Mouse (Mus musculus) heart, postnatal 14 days (tissue): ENCODE measurements around the gene Col6a5. TPM values are rescaled to one million over a fixed set of nuclear protein-coding genes. Genes with fewer than 3 reads are reported as not detected.

Experiments used
- DNase-seq, 2 experiments: peaks; one replicate each; pipeline ENCODE4 v3.0.0; 2021 to 2022
- intact Hi-C: fragments of 180-260 bp; cut with DNase I; formaldehyde crosslinking; loops from one replicate; pipeline ENCODE4 v1.15.1; 2025
- total RNA-seq, 2 experiments: library from RNA; stranded (reverse); gene quantifications; 2 replicates each; pipeline ENCODE4 v1.2.3; 2021

The Col6a5 gene
- total RNA-seq, 2 experiments from 2014 or later: 0.98 to 1.0 TPM

DNA sequence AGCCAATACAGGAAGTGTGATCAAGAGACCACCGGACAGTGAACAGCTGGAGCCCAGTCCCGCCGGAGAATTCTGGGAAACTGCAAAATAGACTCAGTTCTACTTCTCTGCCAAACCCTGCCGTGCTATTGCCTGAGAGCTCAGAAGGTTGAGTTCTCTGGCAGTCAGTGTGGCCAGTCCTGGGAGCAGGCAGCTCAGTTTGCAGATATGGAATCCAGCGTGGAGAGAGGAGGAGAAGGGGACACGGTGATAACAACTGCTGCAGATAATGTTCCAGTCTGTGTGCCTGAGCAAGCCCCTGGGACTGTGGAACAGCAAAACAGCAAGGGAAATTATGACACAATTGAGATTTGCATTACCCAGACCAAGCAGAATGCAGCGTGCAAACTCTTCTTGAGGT, 124.9 kb downstream of the Col6a5 start:
- intact Hi-C loops: no loop called here
- peak; percentile 37 to 41 for DNase-seq

DNA sequence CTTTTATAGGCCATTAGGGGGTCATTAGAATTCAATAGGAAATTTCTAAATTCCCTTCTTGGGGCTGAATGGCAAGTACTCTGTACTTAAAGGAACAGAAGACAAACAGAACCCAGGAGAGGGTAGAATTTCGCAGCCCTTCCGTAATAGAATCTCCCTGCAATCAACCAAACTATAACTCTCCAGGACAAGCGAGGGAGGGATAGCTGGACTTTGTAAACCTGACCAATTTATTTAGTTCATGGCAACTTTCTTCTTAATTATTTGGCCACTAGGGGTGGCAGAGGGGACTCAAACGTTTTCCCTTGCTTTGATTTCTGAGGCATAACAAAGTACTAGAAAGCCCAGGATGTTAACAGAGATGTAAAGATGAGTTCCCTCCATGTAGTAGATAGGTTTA, 125.6 kb downstream of the Col6a5 start:
- intact Hi-C loops: no loop called here
- no peak for DNase-seq

DNA sequence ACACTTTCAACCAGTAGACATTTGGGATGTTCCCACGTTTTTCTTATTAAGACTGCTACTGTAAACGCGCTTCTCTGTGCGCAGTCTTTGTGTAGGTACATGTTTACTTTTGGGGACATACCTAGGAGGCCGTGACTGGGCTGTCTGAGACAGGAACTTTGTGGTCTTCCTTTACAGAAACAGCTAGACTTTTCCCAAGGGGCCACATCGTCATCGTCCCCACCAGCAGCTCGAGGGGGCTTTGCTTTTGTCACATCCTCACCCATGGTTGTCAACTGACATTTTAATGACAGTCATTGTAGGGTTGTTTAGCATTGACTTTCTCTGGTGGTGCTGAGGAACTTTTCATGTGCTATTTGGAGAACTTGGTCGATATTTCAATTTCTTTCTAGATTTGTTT, 129.2 kb downstream of the Col6a5 start:
- no peak for DNase-seq
- intact Hi-C loops: no loop called here

DNA sequence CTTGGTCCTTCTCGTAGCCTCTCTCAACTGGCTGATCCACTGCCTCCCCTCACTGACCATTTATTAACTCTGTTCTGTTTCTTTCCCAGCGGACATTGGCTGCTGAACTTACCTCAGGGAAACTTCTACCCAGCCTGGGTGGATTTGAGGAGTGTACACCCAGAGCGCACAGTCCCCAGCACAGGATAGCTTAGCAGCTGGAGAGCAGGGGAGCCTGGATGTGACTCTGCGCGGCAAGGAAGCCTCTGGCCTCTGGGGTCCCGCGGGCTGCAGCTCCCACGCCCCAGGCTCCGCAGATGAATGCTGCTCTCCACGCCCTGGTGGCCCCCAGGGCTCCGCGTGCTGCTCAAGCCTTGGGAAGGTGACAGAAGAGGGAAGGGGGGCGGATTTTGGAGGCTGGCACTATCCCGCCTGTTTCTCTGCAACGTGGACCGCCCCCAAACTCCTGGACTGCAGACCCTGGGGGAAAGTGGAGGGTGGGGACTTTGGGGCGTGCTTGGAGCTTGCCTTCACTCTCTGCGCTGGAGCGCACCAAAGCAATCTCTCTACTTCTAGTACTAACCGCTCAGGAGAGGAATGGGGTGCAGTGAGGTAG, 132.6 kb downstream of the Col6a5 start, which contains the start of gene Col6a6:
TSS of gene Col6a6 (minus strand) at position 370 of the 595 bp plus-strand sequence.
- intact Hi-C loops: no loop called here
- peak; percentile 23 to 25 for DNase-seq

DNA sequence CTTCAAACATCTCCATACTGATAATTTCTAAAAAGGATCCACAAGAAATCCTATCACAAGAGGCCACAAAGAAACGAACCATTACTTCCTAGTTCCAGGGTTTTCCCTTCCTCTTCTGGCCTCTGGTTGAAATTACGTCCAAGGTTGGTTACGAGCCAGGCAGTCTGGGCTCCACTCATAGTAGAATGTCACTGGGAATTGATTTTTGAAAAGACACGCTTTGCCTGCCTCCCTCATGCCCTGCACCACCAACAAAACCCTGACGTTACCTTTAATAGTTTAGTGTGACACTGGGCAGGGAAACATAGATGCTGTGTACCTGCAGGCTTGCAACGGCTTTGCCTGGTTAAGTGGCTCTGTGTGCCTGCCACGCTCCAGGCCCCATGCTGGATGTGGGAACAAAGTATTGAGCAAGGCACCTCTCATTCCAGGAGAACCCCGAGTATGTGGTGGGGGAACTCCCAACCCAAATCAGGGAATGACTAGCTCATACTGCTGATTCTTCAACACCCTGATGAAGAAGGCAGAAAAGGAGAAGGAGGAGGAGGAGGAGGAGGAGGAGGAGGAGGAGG, 133.3 kb downstream of the Col6a5 start:
- peak; percentile 46 to 70 for DNase-seq
- intact Hi-C loops: no loop called here

DNA sequence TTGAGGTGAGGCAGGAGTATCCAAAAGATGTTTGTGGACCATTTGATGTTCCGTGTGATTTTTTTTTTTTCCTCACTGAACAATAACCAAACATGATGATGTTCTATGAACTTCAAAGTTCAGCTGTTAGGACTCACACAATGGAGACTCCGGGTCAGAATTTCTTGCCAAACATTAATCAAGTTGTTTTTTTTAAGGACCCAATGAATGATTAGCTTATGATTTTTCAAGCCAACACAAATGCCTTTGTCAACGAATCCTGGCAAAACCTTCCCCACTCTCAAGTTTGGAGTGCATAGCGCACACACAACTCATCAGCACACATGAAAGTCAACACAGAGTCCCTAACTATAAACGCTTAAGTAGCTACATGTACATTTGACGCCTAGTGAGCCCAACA, 139.7 kb downstream of the Col6a5 start:
- intact Hi-C loops: no loop called here
- DNase-seq: no peak

DNA sequence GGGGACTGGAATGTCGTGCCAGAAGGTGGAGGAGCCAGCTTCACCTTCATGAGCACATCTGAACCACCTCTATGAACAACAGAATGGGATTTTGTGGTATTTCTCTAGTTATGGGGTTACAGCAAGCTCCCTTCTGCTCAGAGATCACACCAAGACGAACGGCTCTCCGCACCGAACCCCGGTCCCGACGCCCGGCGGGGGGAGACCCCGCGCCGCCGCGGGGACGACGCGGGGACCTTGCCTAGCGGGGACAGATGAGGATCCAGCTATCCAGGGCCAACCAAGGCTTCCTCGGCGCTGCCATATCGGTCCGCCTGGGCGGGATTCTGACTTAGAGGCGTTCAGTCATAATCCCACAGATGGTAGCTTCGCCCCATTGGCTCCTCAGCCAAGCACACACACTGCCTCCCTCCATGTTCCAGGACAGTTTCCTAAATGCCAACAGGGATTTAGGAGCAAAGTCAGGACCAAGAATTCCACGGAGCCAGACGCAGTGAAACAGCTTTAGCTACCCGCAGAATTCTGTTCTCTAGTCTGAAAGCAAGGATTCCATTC, 141.2 kb downstream of the Col6a5 start:
- DNase-seq: no peak
- intact Hi-C loops: no loop called here

DNA sequence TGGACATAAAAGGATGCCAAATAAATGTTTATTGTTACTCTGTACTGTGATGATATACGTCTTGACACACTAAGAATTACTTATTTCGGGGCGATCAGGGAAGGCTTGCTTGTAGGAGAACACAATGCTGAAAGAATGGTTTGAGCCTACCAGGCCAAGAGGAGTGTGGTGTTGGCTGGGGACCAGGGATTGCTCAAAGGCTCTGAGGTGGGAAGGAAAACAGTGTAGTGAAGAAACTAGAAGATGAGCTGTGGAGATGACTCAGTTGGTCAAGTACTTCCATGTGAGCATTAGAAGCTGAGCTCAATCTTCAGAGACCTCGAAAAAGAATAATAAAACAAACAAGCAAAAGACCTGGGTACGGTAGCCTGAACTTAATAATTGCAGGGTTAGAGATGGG, 146.0 kb downstream of the Col6a5 start:
- intact Hi-C loops: no loop called here
- peak in 1 of 2 experiments; percentile 34 for DNase-seq

DNA sequence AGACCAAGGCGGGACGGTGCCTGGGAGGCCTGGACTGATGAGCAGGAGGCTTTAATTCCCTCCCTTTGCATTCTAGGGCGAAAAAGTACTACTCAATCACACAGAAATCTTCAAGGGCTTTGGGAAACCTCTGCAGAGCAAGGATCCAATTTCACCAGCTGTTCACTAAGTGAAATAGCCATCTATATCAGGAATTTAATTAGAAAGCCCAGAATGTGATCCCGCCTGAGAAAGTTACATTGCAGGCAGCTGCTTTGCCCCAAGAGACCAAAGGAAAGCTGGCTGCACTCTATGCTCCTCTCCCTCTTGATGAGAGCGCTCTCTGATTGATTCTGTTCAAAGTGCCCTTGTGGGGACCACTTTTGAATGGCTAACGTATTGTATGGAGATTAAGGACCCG, 149.0 kb downstream of the Col6a5 start:
- intact Hi-C loops: no loop called here
- peak in 1 of 2 experiments; percentile 20 for DNase-seq

DNA sequence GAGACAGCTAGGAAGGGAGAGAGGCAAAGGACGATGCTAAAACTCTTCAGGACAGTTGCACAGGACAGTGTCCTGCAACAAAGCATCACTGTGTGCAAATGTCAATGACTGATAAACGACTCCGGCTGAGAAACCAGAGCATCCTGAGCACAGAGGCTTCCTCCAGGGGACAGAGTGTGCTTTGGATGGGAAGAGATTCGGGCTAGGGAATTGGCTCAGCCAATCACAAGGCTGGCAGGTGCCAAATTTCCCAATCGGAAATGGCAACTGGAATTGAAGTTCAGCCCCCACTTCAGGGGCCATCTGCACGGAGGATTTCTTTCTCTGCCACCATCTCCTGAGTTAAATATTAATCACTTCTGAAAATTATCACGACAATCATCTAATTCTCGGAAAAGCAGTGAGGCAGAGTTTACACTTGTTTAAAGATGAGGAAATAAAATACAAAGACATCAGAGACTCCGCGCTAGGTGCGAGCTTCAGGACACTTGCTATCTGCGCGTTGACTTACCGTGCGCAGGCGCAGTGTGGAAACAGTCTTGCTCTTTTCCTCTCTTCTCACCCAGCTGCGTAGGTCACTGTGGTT, 151.4 kb downstream of the Col6a5 start:
- DNase-seq: no peak
- intact Hi-C loops: no loop called here

Other genes starting within 250 kb of the Col6a5 start
- 10 to 100 TPM; 10.4 to 10.5 TPM for gene Col6a6, start 132.5 kb downstream of the Col6a5 start, total RNA-seq
- gene Col6a4, start 136.1 kb upstream of the Col6a5 start, total RNA-seq: under 1 TPM in 1 of 2 experiments, not detected in 1; 0.27 TPM
- gene Glyctk, start 197.5 kb upstream of the Col6a5 start, total RNA-seq: 1 to 10 TPM; 1.3 to 1.7 TPM
- 10 to 100 TPM; 54.4 to 63.1 TPM for gene Wdr82, start 210.3 kb upstream of the Col6a5 start, total RNA-seq
- gene Ppm1m, start 239.1 kb upstream of the Col6a5 start, total RNA-seq: 10 to 100 TPM; 11.8 to 15.2 TPM
- 100 to 1,000 TPM; 122 to 142 TPM for gene Twf2, start 242.5 kb upstream of the Col6a5 start, total RNA-seq